Mouse (Mus musculus): Measurements from ENCODE around the gene Mospd3. TPM values are rescaled to one million over a fixed set of nuclear protein-coding genes. Genes with fewer than 3 reads are reported as not detected.

The Mospd3 gene
- polyA plus RNA-seq, 1 experiment from 2014 or later = 19.8 TPM

GRCm38 (mm10) chr5:137610548-137611244 lies 9.8 kb upstream of the Mospd3 start:
- no peaks in the 10 kb centered on the region; the same call in 1 of the 2 replicates for H3K27me3 ChIP-seq (ENCODE audit: control insufficient read depth, insufficient read depth, low read length)
- H3K9me3 ChIP-seq (ENCODE audit: control insufficient read depth, low read length) = no peaks in the 10 kb centered on the region
- no peak overlapping the region for H3K4me3 ChIP-seq (ENCODE audit: low read depth, low read length)
- no peaks in the 10 kb centered on the region for H3K36me3 ChIP-seq (ENCODE audit: control insufficient read depth, insufficient read depth, low read length)
- WGBS = 17% methylated on average over 11 of the region's 12 CpGs
- peak overlapping the region; percentile 40; the same call in 1 of the 2 replicates for H3K27ac ChIP-seq (ENCODE audit: low read depth, low read length)
- ATAC-seq (ENCODE audit: low FRiP score) (peak; percentile 15; the same call in 1 of the 2 replicates), DNase-seq (ENCODE audit: low spot score, missing footprints) (peak; percentile 87)
- H3K9ac ChIP-seq (ENCODE audit: low read length) = peak overlapping the region; percentile 30
- H3K4me2 ChIP-seq = peak overlapping the region; percentile 22
- peaks cover 26% of the 10 kb centered on the region for H3K4me1 ChIP-seq (ENCODE audit: control insufficient read depth, insufficient read depth, low read length)

GRCm38 (mm10) chr5:137610056-137610455 lies 9.2 kb upstream of the Mospd3 start:
- Histone ChIP-seq H3K4me3 (ENCODE audit: low read depth, low read length) (no peak overlapping the region), H3K27ac (ENCODE audit: low read depth, low read length) (no peak overlapping the region), H3K27me3 (ENCODE audit: control insufficient read depth, insufficient read depth, low read length) (no peaks in the 10 kb centered on the region; the same call in 1 of the 2 replicates), H3K4me2 (no peak overlapping the region), H3K9ac (ENCODE audit: low read length) (peak overlapping the region; percentile 30; the same call in 1 of the 2 replicates), H3K36me3 (ENCODE audit: control insufficient read depth, insufficient read depth, low read length) (no peaks in the 10 kb centered on the region), H3K9me3 (ENCODE audit: control insufficient read depth, low read length) (no peaks in the 10 kb centered on the region), H3K4me1 (ENCODE audit: control insufficient read depth, insufficient read depth, low read length) (peaks cover 26% of the 10 kb centered on the region)
- WGBS = 80% methylated on average over 4 of the region's 4 CpGs
- no peak for ATAC-seq (ENCODE audit: low FRiP score)
- no peak for DNase-seq (ENCODE audit: low spot score, missing footprints)

GRCm38 (mm10) chr5:137609292-137609691 lies 8.4 kb upstream of the Mospd3 start:
- Histone ChIP-seq H3K27me3 (ENCODE audit: control insufficient read depth, insufficient read depth, low read length) (no peaks in the 10 kb centered on the region; the same call in 1 of the 2 replicates), H3K9ac (ENCODE audit: low read length) (no peak overlapping the region), H3K36me3 (ENCODE audit: control insufficient read depth, insufficient read depth, low read length) (no peaks in the 10 kb centered on the region), H3K4me1 (ENCODE audit: control insufficient read depth, insufficient read depth, low read length) (peaks cover 26% of the 10 kb centered on the region), H3K27ac (ENCODE audit: low read depth, low read length) (no peak overlapping the region), H3K4me2 (no peak overlapping the region), H3K4me3 (ENCODE audit: low read depth, low read length) (no peak overlapping the region), H3K9me3 (ENCODE audit: control insufficient read depth, low read length) (no peaks in the 10 kb centered on the region)
- DNase-seq (ENCODE audit: low spot score, missing footprints) (no peak), ATAC-seq (ENCODE audit: low FRiP score) (no peak)
- 63% methylated on average over 3 of the region's 3 CpGs for WGBS

GRCm38 (mm10) chr5:137608654-137609190 lies 7.9 kb upstream of the Mospd3 start:
- Histone ChIP-seq H3K36me3 (ENCODE audit: control insufficient read depth, insufficient read depth, low read length) (no peaks in the 10 kb centered on the region), H3K4me1 (ENCODE audit: control insufficient read depth, insufficient read depth, low read length) (peaks cover 26% of the 10 kb centered on the region), H3K9ac (ENCODE audit: low read length) (peak overlapping the region; percentile 36), H3K27me3 (ENCODE audit: control insufficient read depth, insufficient read depth, low read length) (no peaks in the 10 kb centered on the region; the same call in 1 of the 2 replicates), H3K9me3 (ENCODE audit: control insufficient read depth, low read length) (no peaks in the 10 kb centered on the region), H3K4me3 (ENCODE audit: low read depth, low read length) (0 out of 2 replicates have a peak overlapping the region, but pooled peaks have one; percentile 3), H3K27ac (ENCODE audit: low read depth, low read length) (no peak overlapping the region), H3K4me2 (peak overlapping the region; percentile 13; the same call in 1 of the 2 replicates)
- DNase-seq (ENCODE audit: low spot score, missing footprints) (no peak), ATAC-seq (ENCODE audit: low FRiP score) (no peak)
- WGBS = 14% methylated on average over 23 of the region's 23 CpGs

GRCm38 (mm10) chr5:137607860-137608653 lies 7.2 kb upstream of the Mospd3 start:
- no peak overlapping the region for H3K27ac ChIP-seq (ENCODE audit: low read depth, low read length)
- H3K27me3 ChIP-seq (ENCODE audit: control insufficient read depth, insufficient read depth, low read length) = no peaks in the 10 kb centered on the region; the same call in 1 of the 2 replicates
- DNase-seq (ENCODE audit: low spot score, missing footprints) (peak; percentile 86), ATAC-seq (ENCODE audit: low FRiP score) (no peak)
- 0 out of 2 replicates have a peak overlapping the region, but pooled peaks have one; percentile 3 for H3K4me3 ChIP-seq (ENCODE audit: low read depth, low read length)
- 10% methylated on average over 26 of the region's 26 CpGs for WGBS
- H3K4me1 ChIP-seq (ENCODE audit: control insufficient read depth, insufficient read depth, low read length) = peaks cover 26% of the 10 kb centered on the region
- peak overlapping the region; percentile 36 for H3K9ac ChIP-seq (ENCODE audit: low read length)
- H3K4me2 ChIP-seq = peak overlapping the region; percentile 13; the same call in 1 of the 2 replicates
- H3K9me3 ChIP-seq (ENCODE audit: control insufficient read depth, low read length) = no peaks in the 10 kb centered on the region
- H3K36me3 ChIP-seq (ENCODE audit: control insufficient read depth, insufficient read depth, low read length) = no peaks in the 10 kb centered on the region

GRCm38 (mm10) chr5:137601365-137601729 lies 489 bp upstream of the Mospd3 start:
- H3K9ac ChIP-seq (ENCODE audit: low read length) = peak overlapping the region; percentile 57; the same call in 1 of the 2 replicates
- peak overlapping the region; percentile 49 for H3K4me3 ChIP-seq (ENCODE audit: low read depth, low read length)
- DNase-seq (ENCODE audit: low spot score, missing footprints) = peak; percentile 95
- no peaks in the 10 kb centered on the region for H3K9me3 ChIP-seq (ENCODE audit: control insufficient read depth, low read length)
- H3K4me1 ChIP-seq (ENCODE audit: control insufficient read depth, insufficient read depth, low read length) = peaks cover 14% of the 10 kb centered on the region
- H3K4me2 ChIP-seq = peak overlapping the region; percentile 92
- ATAC-seq (ENCODE audit: low FRiP score) = no peak
- no peaks in the 10 kb centered on the region for H3K27me3 ChIP-seq (ENCODE audit: control insufficient read depth, insufficient read depth, low read length)
- no peaks in the 10 kb centered on the region; the same call in 1 of the 2 replicates for H3K36me3 ChIP-seq (ENCODE audit: control insufficient read depth, insufficient read depth, low read length)
- 1% methylated on average over 22 of the region's 22 CpGs for WGBS
- H3K27ac ChIP-seq (ENCODE audit: low read depth, low read length) = no peak overlapping the region

- H3K27ac ChIP-seq (ENCODE audit: low read depth, low read length) = no peak overlapping the region; the same call in 1 of the 2 replicates
- H3K27me3 ChIP-seq (ENCODE audit: control insufficient read depth, insufficient read depth, low read length) = no peaks in the 10 kb centered on the region
- H3K36me3 ChIP-seq (ENCODE audit: control insufficient read depth, insufficient read depth, low read length) = no peaks in the 10 kb centered on the region; the same call in 1 of the 2 replicates
- no peak for DNase-seq (ENCODE audit: low spot score, missing footprints)
- peak overlapping the region; percentile 92 for H3K4me2 ChIP-seq
- H3K9ac ChIP-seq (ENCODE audit: low read length) = peak overlapping the region; percentile 74
- no peak; the same call in 1 of the 2 replicates for ATAC-seq (ENCODE audit: low FRiP score)
- H3K4me3 ChIP-seq (ENCODE audit: low read depth, low read length) = peak overlapping the region; percentile 49
- 2% methylated on average over 19 of the region's 19 CpGs for WGBS
- peaks cover 14% of the 10 kb centered on the region for H3K4me1 ChIP-seq (ENCODE audit: control insufficient read depth, insufficient read depth, low read length)
- no peaks in the 10 kb centered on the region for H3K9me3 ChIP-seq (ENCODE audit: control insufficient read depth, low read length)
Observed at GRCm38 (mm10) chr5:137600281-137600618, 608 bp downstream of the Mospd3 start.

- Histone ChIP-seq H3K36me3 (ENCODE audit: control insufficient read depth, insufficient read depth, low read length) (no peaks in the 10 kb centered on the region; the same call in 1 of the 2 replicates), H3K27ac (ENCODE audit: low read depth, low read length) (no peak overlapping the region), H3K9ac (ENCODE audit: low read length) (no peak overlapping the region; the same call in 1 of the 2 replicates), H3K4me3 (ENCODE audit: low read depth, low read length) (peak overlapping the region; percentile 49; the same call in 1 of the 2 replicates), H3K4me2 (peak overlapping the region; percentile 92), H3K27me3 (ENCODE audit: control insufficient read depth, insufficient read depth, low read length) (no peaks in the 10 kb centered on the region), H3K9me3 (ENCODE audit: control insufficient read depth, low read length) (no peaks in the 10 kb centered on the region), H3K4me1 (ENCODE audit: control insufficient read depth, insufficient read depth, low read length) (peaks cover 14% of the 10 kb centered on the region)
- whole genome bisulfite sequencing = 54% methylated on average over 9 of the region's 9 CpGs
- DNase-seq (ENCODE audit: low spot score, missing footprints) (no peak), ATAC-seq (ENCODE audit: low FRiP score) (no peak)
Observed at GRCm38 (mm10) chr5:137599600-137599999, 1.3 kb downstream of the Mospd3 start.

Data from midbrain, embryonic 11.5 days (tissue).